Mouse (Mus musculus) adrenal gland, postnatal 36 days (tissue): ENCODE data around the gene Nucb1. TPM values are rescaled to one million over a fixed set of nuclear protein-coding genes. Genes with fewer than 3 reads are reported as not detected.
"Not testable (repeated sequence)": the region's sequence is repeated elsewhere in the genome, so short reads cannot be mapped to it uniquely, and the experiment has no call there.

Experiments
- DNase-seq, 2 experiments: peaks; one replicate each; pipeline ENCODE4 v3.0.0; 2021; ENCODE audit warnings: mixed read lengths in 1 of 2
- long read RNA-seq, 2 experiments: library from polyadenylated mRNA; stranded (forward); transcript quantifications; one replicate each; pipeline ENCODE4 v2.0.0; 2021; ENCODE audit warnings: borderline sequencing depth in 2 of 2
- total RNA-seq, 2 experiments: library from RNA; stranded (reverse); gene quantifications; 2 replicates each; pipeline ENCODE4 v1.2.3; 2021

The Nucb1 gene
- total RNA-seq = 100 to 1,000 TPM; 263 to 267 TPM
- long read RNA-seq, experiment 1, full-length matches to known transcripts = 253 of 304 reads
- long read RNA-seq, experiment 1, partial matches to known transcripts = 32 of 304 reads
- long read RNA-seq, experiment 1, other reads (novel, unspliced or antisense) = 19 of 304 reads
- long read RNA-seq, experiment 2, full-length matches to known transcripts = 123 of 142 reads
- long read RNA-seq, experiment 2, partial matches to known transcripts = 14 of 142 reads
- long read RNA-seq, experiment 2, other reads (novel, unspliced or antisense) = 5 of 142 reads

- peak; percentile 93 to 95 for DNase-seq
Measured at GRCm38 (mm10) chr7:45509912-45510787, at the start of gene Nucb1. Nucb1 (minus strand) TSS chr7:45510406.

DNA sequence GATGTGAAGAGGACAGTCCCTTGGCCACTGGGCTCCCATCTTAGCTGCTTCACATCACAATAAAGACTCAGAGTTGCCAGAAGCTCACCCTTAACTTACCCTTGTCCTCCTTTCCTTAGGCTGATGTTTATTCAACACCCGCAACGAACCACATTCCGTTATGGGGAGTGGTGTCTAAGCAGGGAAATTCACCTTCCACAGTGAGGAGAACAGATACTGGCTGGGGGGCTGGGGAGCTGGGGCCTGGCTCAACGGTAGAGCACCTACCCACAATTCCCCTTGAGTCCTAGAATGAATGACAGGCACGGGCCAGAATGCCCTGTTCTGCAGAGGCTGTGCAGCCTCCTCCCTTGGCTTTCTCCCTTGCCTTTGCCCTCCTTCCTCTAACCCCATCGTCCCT is 48.7 kb upstream of the Nucb1 start:
- no peak for DNase-seq

DNA sequence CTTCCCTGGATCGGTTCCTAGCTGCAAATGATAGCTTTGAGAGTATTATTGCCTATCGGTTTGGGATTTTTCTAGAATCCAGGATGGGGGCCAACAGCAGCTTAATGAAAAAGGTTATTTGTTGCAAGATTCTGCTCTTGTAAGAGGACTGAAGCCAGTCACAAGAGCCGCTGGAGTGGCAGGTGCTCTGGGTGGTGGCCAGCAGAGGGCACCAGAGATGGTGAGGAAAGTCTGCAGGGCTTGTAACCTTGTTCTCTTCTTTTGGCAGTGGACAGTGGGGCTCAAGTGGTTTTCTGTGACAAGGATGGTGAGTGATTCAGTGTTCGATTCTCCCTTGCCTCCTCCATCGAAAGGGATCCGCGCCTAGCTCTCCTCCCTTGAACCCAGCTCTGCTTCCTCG is 45.6 kb upstream of the Nucb1 start:
- peak; percentile 89 to 92 for DNase-seq

GRCm38 (mm10) chr7:45554744-45555143 is 44.5 kb upstream of the Nucb1 start, which contains the start of gene Hsd17b14:
Hsd17b14 (plus strand) TSS chr7:45554893.
- no peak for DNase-seq

- DNase-seq = no peak
Measured at GRCm38 (mm10) chr7:45553990-45554389, 43.8 kb upstream of the Nucb1 start.

GRCm38 (mm10) chr7:45553519-45553918 is 43.3 kb upstream of the Nucb1 start:
- no peak for DNase-seq

- no peak for DNase-seq
Measured at GRCm38 (mm10) chr7:45551512-45551883, 41.3 kb upstream of the Nucb1 start.

DNA sequence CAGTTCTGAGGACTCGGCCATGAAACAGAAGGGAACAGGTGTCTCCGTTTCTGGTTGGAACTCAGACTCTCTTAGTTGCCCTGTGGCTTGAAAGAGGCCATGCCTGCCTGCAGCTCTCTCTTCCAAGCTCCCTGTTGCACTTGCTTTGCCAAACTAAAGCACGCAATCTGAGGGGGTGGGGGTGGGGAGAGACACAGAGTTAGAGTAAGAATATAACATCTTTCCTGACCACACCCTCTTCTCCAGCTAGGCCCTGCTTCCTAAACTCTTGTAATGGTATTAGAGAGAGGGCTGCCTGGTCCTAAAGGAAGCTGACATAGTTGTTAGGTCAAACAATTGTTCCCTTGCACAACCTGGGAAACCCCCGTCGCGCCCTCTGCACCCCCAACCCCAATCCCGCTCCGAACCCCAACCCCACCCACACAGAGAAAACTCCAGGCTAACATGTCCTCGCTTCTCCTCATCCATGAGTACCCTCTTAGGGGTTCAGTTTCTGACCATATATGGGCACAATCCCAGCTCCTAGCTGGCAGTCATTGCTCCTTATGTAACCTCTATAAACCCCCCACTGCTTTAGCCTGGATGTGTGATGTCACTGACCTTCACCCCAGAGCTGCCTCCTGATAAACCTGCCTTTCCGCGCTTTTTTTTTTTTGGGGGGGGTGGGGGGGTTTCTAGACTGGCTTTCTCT is 40.8 kb upstream of the Nucb1 start:
- DNase-seq = no peak

GRCm38 (mm10) chr7:45549641-45550436 is 39.6 kb upstream of the Nucb1 start:
- DNase-seq = peak; percentile 53 to 59

GRCm38 (mm10) chr7:45544525-45544924 is 34.3 kb upstream of the Nucb1 start:
- no peak for DNase-seq

DNA sequence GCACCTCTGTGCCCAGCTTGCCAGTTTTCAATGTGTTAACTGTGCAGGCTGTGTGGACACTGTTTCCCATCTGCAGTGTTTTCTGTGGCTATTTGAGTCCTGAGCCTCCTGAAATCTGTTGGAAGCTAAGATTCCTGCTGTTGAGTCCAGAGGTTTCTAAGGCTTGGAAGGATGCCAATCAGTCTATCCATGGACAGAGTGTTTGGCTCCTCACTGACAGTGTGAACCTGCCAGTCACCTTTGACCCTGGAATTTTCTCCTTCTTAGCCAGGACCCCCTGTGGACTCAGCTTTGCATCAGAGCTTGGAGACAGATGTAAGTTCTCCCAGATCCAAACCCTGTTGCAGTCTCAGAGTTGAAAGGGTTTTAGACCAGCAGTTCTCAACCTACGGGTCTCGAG is 30.0 kb upstream of the Nucb1 start:
- DNase-seq = no peak

DNA sequence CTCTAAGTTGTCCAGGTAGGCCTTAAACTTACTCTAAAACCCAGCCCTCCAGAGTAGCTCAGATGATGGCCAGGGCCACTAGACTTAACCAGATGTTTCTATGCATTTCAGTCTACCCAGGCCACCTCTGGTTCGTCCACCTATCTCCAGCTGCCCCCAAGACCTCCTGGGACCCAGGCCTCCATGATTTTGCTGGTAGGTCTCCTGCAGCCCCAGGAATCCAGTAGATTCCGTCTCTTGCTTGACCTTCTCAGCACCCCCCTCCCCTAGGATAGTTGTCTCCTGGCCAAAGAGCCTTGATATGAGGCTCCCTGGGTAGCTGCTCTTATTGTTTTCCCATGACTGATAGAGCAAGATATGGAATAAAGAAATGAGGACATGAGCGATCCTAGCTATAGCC is 28.9 kb upstream of the Nucb1 start:
- no peak for DNase-seq

DNA sequence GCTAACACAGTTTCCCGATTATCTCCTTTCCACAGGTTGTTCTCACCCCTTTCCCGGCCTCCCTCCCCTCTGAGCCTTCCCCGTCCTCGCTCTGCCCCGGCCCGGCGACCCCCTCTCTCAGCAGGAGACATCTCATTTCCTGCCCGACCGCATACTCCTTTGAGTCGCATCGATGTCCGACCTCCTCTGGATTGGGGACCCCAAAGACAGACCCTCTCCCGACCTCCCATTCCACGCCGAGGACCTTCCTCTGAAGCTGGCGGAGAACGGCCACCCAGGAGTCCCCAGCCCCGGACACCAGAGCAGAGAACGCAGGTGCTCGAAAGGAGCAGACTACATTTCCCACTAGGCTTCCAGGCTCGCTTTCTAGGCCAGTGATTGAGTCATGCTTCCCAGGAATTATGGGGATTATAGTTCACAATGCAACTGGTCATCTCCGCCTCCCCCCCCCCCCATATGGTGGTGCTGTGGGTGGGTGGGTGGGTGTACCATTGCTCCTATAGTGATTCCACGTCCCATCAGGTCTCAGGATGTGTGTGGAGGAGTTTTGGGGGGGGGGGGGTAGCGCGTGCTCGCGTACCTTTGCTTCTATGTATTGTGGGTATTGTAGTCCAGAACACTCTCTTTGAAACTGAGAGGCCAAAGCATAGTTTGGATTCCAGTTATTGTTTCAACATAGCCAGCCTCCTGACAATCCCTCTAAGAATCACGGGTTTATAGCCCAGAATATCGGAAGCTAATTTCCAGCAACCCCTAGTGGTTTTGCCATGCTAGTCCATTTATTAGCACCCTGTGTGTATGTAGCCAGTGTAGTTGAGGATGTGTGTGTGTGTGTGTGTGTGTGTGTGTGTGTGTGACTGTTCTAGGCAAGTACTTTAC is 28.2 kb upstream of the Nucb1 start:
- peak; percentile 50 to 64 for DNase-seq

DNA sequence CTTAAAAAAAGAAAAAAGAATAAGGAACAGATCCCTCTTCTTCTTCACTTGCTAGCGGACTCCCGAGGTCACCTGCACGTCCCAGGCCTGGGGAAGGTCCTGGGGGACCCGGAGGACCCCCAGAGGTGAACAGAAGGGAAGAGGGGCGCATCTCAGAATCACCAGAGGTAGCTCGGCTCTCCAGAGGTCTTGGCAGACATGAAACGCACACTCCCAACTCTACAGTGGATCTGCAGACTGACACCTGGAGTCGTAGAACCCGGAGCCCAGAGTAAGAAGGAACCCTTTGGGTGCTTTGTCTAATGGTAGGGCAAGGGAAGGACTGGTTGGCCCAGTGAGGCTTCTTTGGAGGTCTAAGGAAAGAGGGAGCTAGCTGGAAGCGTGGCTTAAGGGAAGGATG is 27.4 kb upstream of the Nucb1 start:
- DNase-seq = no peak

DNA sequence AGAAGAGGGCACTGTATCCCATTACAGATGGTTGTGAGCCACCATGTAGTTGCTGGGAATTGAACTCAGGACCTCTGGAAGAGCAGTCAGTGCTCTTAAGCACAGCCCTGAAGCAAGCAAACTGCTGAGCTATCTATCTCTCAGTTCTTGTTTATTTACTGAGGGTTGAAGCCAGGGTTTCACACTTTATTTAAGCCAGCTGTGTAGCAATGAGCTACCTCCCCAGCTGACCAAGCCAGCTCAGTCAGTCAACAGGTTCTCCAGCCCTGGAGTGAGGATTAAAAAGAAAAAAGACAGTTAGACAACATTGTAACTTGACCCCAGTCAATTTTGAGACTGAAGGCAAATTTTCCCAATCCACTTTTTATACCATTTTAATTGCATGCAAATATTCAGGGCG is 25.5 kb upstream of the Nucb1 start:
- no peak for DNase-seq

- DNase-seq = no peak
Measured at GRCm38 (mm10) chr7:45530643-45531042, 20.4 kb upstream of the Nucb1 start.

DNA sequence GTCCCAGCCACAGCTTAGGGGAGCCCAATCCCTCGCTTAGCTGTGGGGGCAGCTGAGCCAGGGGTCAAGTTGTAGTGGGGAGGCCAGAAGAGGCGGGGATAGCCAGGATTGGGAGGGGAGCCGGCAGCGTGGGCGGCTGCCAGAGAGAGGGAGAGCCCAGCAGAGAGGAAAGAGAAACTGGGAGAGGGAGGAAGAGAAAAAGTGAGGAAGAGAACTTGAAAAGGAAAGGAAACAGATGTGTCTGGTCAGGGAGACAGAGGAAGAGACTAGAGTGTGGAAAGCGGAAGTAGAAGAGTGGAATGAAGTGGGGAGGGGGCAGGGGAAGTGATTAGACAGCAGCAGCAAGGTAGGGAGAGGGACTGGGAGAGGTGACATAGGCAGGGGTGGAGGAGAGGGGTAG is 19.3 kb upstream of the Nucb1 start:
- no peak for DNase-seq

DNA sequence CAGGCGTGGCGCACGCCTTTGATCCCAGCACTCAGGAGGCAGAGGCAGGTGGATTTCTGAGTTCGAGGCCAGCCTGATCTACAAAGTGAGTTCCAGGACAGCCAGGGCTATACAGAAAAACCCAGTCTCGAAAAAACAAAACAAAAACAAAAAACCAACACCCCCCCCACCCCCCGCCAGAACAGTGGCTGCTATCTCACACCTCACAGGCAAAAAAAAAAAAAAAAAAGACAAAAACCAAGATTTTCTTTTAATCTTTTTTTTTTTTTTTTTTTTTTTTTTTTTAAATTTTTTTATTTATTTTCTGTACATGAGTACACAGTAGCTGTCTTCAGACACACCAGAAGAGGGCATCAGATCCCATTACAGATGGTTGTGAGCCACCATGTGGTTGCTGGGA is 17.0 kb upstream of the Nucb1 start:
- DNase-seq = not testable (repeated sequence)

DNA sequence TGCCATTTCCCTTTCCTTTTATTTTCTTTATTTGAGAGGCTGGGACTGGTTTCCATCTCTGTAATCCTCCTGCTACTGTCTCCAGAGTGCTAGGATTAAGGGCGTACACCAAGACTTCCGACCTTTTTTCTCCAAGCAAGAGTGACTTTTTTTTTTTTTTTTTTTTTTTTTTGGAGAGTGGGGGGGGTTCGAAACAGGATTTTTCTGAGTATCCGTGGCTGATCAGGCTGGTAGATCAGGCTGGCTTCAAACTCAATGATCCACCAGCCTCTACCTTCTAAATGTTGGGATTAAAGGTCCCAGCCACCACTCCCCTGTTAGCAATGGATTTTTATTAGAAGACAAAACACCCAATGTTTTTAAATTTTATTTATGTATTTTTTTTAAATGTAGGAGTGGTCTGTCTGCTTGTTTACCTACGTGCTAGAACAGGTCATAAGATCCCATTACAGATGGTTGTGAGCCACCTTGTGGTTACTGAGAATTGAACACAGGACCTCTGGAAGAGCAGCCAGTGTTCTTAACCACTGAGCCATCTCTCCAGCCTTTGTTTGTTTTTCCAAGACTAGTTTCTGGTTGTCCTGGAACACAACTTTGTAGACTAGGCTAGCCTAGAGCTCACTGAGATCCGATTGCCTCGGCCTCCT is 16.4 kb upstream of the Nucb1 start:
- no peak for DNase-seq

DNA sequence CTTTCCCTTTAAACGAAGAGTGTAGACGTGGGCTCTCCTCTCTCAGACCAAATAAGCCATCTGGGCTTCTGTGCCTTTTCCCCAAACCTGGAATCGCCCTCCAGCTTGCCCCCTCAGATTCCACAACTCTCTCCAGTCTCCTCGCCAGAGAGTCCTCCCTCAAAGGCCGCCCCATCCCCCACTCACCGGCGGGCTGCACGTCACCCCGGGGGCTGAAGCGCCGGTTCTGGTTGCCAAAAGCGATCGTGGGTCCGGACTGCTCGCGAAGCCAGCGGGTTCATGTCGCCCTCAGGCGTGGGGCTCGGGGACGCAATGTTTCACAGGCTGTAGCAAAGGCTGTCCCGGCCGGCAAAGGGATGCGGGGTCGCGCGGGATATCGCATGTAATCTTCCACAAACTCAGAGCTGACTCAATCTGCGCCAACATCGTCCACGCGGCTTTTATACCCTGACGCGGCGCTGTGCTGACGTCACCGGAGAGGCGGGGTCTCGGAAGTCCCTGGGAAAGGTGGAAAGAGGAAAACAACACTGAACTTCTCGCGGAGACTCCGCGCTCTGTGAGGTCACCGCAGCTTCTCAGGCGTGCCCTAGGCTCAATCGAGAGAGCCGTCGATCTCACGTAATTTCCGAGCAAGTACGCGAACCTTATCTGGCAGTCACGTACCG is 15.7 kb upstream of the Nucb1 start, which contains the start of the genes Ppp1r15a and Plekha4:
Gene Ppp1r15a, minus strand, starts transcription at position 460 of the 665 bp plus-strand sequence.
Gene Plekha4, plus strand, starts transcription at position 522 of the 665 bp plus-strand sequence.
- DNase-seq = peak; percentile 95 to 96
